Mouse (Mus musculus): ENCODE data around the gene Crybg1. TPM values are rescaled to one million over a fixed set of nuclear protein-coding genes. Genes with fewer than 3 reads are reported as not detected.

Gene Crybg1
- total RNA-seq, 1 experiment: 2.5 TPM

- in situ Hi-C loops (cut with MboI; ENCODE audit: low sequenced_read_pairs in 2 of 2, unreplicated experiment in 2 of 2): no loop called here
- peaks cover 2 to 3% of the 10 kb centered on the region in 2 experiments; a peak in 2 of 4 replicates for H3K4me1 ChIP-seq (ENCODE audit: control insufficient read depth in 2 of 2, insufficient read depth in 2 of 2, low read length in 2 of 2, poor library complexity in 1 of 2)
- no peaks in the 10 kb centered on the region for H3K36me3 ChIP-seq (ENCODE audit: control insufficient read depth, insufficient read depth, low read length, poor library complexity, severe bottlenecking)
- TF ChIP-seq HCFC1 (IDR thresholded peaks at IDR 0.05; ENCODE audit: borderline replicate concordance, insufficient read depth, low read length): no peak
- TF ChIP-seq ZC3H11A (IDR thresholded peaks at IDR 0.05; ENCODE audit: borderline replicate concordance, low read depth, low read length): no peak
- no peak for TF ChIP-seq CHD2 (IDR thresholded peaks at IDR 0.05; ENCODE audit: low read depth, low read length)
- no peak for TF ChIP-seq MAFK (IDR thresholded peaks at IDR 0.05; ENCODE audit: insufficient read depth, low read depth, low read length)
- H3K4me3 ChIP-seq (ENCODE audit: insufficient read depth in 1 of 2, low read depth in 1 of 2, low read length in 2 of 2, poor library complexity in 1 of 2, severe bottlenecking in 1 of 2): no peak overlapping the region
- no peak overlapping the region for H3K9ac ChIP-seq (ENCODE audit: insufficient read depth, low read depth, low read length, poor library complexity, severe bottlenecking)
- no peak overlapping the region for H3K27ac ChIP-seq (ENCODE audit: insufficient read depth, low read depth, low read length, poor library complexity, severe bottlenecking)
- no peak for DNase-seq (ENCODE audit: low read depth, low spot score)
- no peaks in the 10 kb centered on the region for H3K9me3 ChIP-seq (ENCODE audit: control insufficient read depth, insufficient read depth, low read depth, low read length)
Observed at GRCm38 (mm10) chr10:43980080-43980479, 168.6 kb downstream of the Crybg1 start.

- in situ Hi-C loops (cut with MboI; ENCODE audit: low sequenced_read_pairs in 2 of 2, unreplicated experiment in 2 of 2): no loop called here
- H3K4me3 ChIP-seq (ENCODE audit: insufficient read depth in 1 of 2, low read depth in 1 of 2, low read length in 2 of 2, poor library complexity in 1 of 2, severe bottlenecking in 1 of 2): no peak overlapping the region
- H3K9ac ChIP-seq (ENCODE audit: insufficient read depth, low read depth, low read length, poor library complexity, severe bottlenecking): no peak overlapping the region
Observed at GRCm38 (mm10) chr10:43977353-43977752, 171.3 kb downstream of the Crybg1 start.

GRCm38 (mm10) chr10:43973244-43973643 is 175.4 kb downstream of the Crybg1 start:
- peaks cover 2 to 3% of the 10 kb centered on the region in 2 experiments; a peak in 2 of 4 replicates for H3K4me1 ChIP-seq (ENCODE audit: control insufficient read depth in 2 of 2, insufficient read depth in 2 of 2, low read length in 2 of 2, poor library complexity in 1 of 2)
- DNase-seq (ENCODE audit: low read depth, low spot score): no peak
- no peaks in the 10 kb centered on the region for H3K9me3 ChIP-seq (ENCODE audit: control insufficient read depth, insufficient read depth, low read depth, low read length)
- no peak overlapping the region for H3K27ac ChIP-seq (ENCODE audit: insufficient read depth, low read depth, low read length, poor library complexity, severe bottlenecking)
- TF ChIP-seq CHD2 (IDR thresholded peaks at IDR 0.05; ENCODE audit: low read depth, low read length) (no peak), ZNF384 (IDR thresholded peaks at IDR 0.05; ENCODE audit: low read depth, low read length) (no peak), MAFK (IDR thresholded peaks at IDR 0.05; ENCODE audit: insufficient read depth, low read depth, low read length) (no peak), HCFC1 (IDR thresholded peaks at IDR 0.05; ENCODE audit: borderline replicate concordance, insufficient read depth, low read length) (no peak), ZC3H11A (IDR thresholded peaks at IDR 0.05; ENCODE audit: borderline replicate concordance, low read depth, low read length) (no peak)
- in situ Hi-C loops (cut with MboI; ENCODE audit: low sequenced_read_pairs in 2 of 2, unreplicated experiment in 2 of 2): no loop called here
- H3K4me3 ChIP-seq (ENCODE audit: insufficient read depth in 1 of 2, low read depth in 1 of 2, low read length in 2 of 2, poor library complexity in 1 of 2, severe bottlenecking in 1 of 2): no peak overlapping the region
- H3K36me3 ChIP-seq (ENCODE audit: control insufficient read depth, insufficient read depth, low read length, poor library complexity, severe bottlenecking): no peaks in the 10 kb centered on the region
- H3K9ac ChIP-seq (ENCODE audit: insufficient read depth, low read depth, low read length, poor library complexity, severe bottlenecking): no peak overlapping the region

More at GRCm38 (mm10) chr10:43977353-43977752, 171.3 kb downstream of the Crybg1 start:
- Histone ChIP-seq H3K27ac (ENCODE audit: insufficient read depth, low read depth, low read length, poor library complexity, severe bottlenecking) (no peak overlapping the region), H3K36me3 (ENCODE audit: control insufficient read depth, insufficient read depth, low read length, poor library complexity, severe bottlenecking) (no peaks in the 10 kb centered on the region), H3K9me3 (ENCODE audit: control insufficient read depth, insufficient read depth, low read depth, low read length) (no peaks in the 10 kb centered on the region), H3K4me1 (ENCODE audit: control insufficient read depth in 2 of 2, insufficient read depth in 2 of 2, low read length in 2 of 2, poor library complexity in 1 of 2) (peaks cover 2 to 3% of the 10 kb centered on the region in 2 experiments; a peak in 2 of 4 replicates)
- DNase-seq (ENCODE audit: low read depth, low spot score): peak; percentile 22
- TF ChIP-seq MAFK (IDR thresholded peaks at IDR 0.05; ENCODE audit: insufficient read depth, low read depth, low read length) (no peak), CHD2 (IDR thresholded peaks at IDR 0.05; ENCODE audit: low read depth, low read length) (no peak), HCFC1 (IDR thresholded peaks at IDR 0.05; ENCODE audit: borderline replicate concordance, insufficient read depth, low read length) (no peak), ZNF384 (IDR thresholded peaks at IDR 0.05; ENCODE audit: low read depth, low read length) (no peak), ZC3H11A (IDR thresholded peaks at IDR 0.05; ENCODE audit: borderline replicate concordance, low read depth, low read length) (no peak)

DNA sequence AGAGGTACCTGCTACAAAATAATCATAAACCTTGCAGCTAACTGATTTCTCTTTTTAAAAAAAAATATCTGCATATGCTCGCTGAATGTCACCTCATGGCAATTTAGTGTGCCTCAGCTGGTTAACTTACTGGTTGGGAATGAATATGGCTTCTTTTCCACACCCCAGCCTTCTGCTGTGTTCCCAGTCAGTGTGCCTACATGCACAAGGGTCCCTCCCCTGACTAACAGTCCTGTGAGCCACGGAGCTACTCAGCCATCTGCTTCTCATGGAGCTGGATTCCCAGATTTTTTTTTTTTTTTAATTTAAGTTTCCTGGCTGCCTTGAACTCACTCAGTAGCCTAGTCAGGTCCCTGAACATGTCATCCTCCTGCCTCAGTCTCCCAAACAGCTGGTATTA is 183.7 kb downstream of the Crybg1 start:
- no peaks in the 10 kb centered on the region for H3K9me3 ChIP-seq (ENCODE audit: control insufficient read depth, insufficient read depth, low read depth, low read length)
- H3K4me3 ChIP-seq (ENCODE audit: insufficient read depth in 1 of 2, low read depth in 1 of 2, low read length in 2 of 2, poor library complexity in 1 of 2, severe bottlenecking in 1 of 2): no peak overlapping the region
- in situ Hi-C loops (cut with MboI; ENCODE audit: low sequenced_read_pairs in 2 of 2, unreplicated experiment in 2 of 2): no loop called here
- no peaks in the 10 kb centered on the region for H3K4me1 ChIP-seq (ENCODE audit: control insufficient read depth in 2 of 2, insufficient read depth in 2 of 2, low read length in 2 of 2, poor library complexity in 1 of 2)
- DNase-seq (ENCODE audit: low read depth, low spot score): no peak
- TF ChIP-seq CHD2 (IDR thresholded peaks at IDR 0.05; ENCODE audit: low read depth, low read length) (no peak), ZNF384 (IDR thresholded peaks at IDR 0.05; ENCODE audit: low read depth, low read length) (no peak), ZC3H11A (IDR thresholded peaks at IDR 0.05; ENCODE audit: borderline replicate concordance, low read depth, low read length) (no peak), MAFK (IDR thresholded peaks at IDR 0.05; ENCODE audit: insufficient read depth, low read depth, low read length) (no peak), HCFC1 (IDR thresholded peaks at IDR 0.05; ENCODE audit: borderline replicate concordance, insufficient read depth, low read length) (no peak)
- no peaks in the 10 kb centered on the region for H3K36me3 ChIP-seq (ENCODE audit: control insufficient read depth, insufficient read depth, low read length, poor library complexity, severe bottlenecking)
- no peak overlapping the region for H3K27ac ChIP-seq (ENCODE audit: insufficient read depth, low read depth, low read length, poor library complexity, severe bottlenecking)
- H3K9ac ChIP-seq (ENCODE audit: insufficient read depth, low read depth, low read length, poor library complexity, severe bottlenecking): no peak overlapping the region

GRCm38 (mm10) chr10:43953942-43954341 is 194.7 kb downstream of the Crybg1 start:
- peak; percentile 59 for DNase-seq (ENCODE audit: low read depth, low spot score)
- in situ Hi-C loops (cut with MboI; ENCODE audit: low sequenced_read_pairs in 2 of 2, unreplicated experiment in 2 of 2): no loop called here
- Histone ChIP-seq H3K9me3 (ENCODE audit: control insufficient read depth, insufficient read depth, low read depth, low read length) (no peaks in the 10 kb centered on the region), H3K9ac (ENCODE audit: insufficient read depth, low read depth, low read length, poor library complexity, severe bottlenecking) (no peak overlapping the region), H3K27ac (ENCODE audit: insufficient read depth, low read depth, low read length, poor library complexity, severe bottlenecking) (no peak overlapping the region), H3K36me3 (ENCODE audit: control insufficient read depth, insufficient read depth, low read length, poor library complexity, severe bottlenecking) (peaks cover 6% of the 10 kb centered on the region; the same call in 1 of the 2 replicates), H3K4me3 (ENCODE audit: insufficient read depth in 1 of 2, low read depth in 1 of 2, low read length in 2 of 2, poor library complexity in 1 of 2, severe bottlenecking in 1 of 2) (no peak overlapping the region), H3K4me1 (ENCODE audit: control insufficient read depth in 2 of 2, insufficient read depth in 2 of 2, low read length in 2 of 2, poor library complexity in 1 of 2) (no peaks in the 10 kb centered on the region)
- TF ChIP-seq ZC3H11A (IDR thresholded peaks at IDR 0.05; ENCODE audit: borderline replicate concordance, low read depth, low read length) (peak; percentile 83), HCFC1 (IDR thresholded peaks at IDR 0.05; ENCODE audit: borderline replicate concordance, insufficient read depth, low read length) (no peak)
